Mouse (Mus musculus): ENCODE results near the gene Foxn3.
A peak's percentile ranks its signal among the peaks of the same experiment; 100 is the strongest.

The Foxn3 gene

GRCm38 (mm10) chr12:99298851-99299600, 264.4 kb downstream of the Foxn3 start:
- no peak for DNase-seq (ENCODE audit: low spot score in 2 of 2)

DNA sequence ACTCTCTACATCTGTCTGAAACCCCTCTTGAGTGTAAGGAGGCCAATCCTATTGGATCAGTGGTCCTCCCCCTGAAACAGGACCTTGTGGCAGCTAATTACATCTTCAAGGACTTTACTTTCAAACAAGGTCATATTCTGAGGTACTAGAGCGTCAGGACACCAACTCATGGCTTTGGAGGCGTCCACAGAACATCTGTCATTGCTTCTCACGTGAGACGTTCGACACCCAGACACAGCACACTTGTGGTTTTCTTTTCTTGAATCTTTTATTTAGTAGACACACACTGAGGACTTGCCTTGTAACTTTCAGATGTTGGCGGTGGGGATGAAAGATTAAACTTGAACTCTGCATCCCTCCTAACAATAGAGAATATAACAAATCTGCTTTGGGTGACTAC, 265.1 kb downstream of the Foxn3 start:
- DNase-seq (ENCODE audit: low spot score in 2 of 2): no peak

- DNase-seq (ENCODE audit: low spot score in 2 of 2): no peak
These were observed 265.6 kb downstream of the Foxn3 start for GRCm38 (mm10) chr12:99297792-99298191.

DNA sequence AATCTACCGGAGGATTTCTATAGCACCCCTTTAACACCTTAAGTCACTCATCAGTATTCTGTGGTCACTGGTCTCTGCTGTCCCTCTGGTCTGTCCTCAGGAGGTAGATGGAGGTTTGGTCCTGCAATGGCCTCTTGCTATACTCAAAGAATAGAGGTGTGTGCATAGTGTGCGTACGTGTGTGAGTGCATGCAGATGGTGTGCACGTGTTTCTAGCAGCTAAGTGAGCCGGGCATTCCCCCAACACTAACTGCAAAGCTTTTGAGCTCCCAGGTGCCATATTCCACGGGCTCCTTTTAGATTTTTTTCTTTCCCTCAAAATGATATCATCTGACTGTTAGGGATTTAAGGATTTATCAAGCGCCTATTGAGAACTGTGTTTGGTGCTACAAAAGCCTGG, 269.9 kb downstream of the Foxn3 start:
- peak in 1 of 2 experiments; percentile 40 for DNase-seq (ENCODE audit: low spot score in 2 of 2)

DNA sequence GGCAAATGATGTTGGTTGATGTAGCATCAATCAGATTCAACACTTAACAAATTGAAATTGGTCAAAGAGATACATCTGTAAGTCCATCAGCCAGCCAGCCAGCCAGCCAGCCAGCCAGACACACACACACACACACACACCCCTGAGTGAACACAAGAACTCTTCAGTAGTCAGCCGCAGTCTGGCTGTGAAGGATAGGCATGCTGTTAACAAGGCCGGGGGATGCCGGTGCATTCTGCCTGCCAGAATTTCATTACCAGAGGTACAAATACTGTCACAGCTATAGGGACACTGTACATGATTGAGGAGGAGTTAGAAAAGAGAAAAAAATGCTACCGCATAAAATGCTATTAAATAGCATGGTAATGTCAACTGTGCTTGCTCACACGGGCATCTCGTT, 271.2 kb downstream of the Foxn3 start:
- peak in 1 of 2 experiments; percentile 32 for DNase-seq (ENCODE audit: low spot score in 2 of 2)

DNA sequence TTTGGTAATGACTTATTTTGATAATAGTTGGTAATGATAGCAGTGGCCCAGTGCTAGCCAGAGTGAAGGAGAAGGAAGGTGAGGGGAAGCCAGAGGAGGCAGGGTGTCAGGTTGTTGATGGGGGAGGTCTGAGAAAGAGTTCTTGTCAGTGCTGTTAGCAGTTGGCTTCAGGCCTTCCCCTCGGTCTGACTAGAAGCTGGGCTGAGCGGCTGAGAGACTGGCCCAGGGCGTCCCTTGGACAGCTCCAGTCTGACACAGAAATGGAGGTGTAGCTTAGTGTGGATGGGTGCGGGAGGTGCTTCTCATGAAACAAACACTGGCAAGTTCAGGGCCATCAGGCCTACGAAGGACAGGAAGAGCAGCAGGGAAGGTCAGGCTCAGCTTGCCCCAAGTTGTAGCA, 276.3 kb downstream of the Foxn3 start:
- no peak for DNase-seq (ENCODE audit: low spot score in 2 of 2)

DNA sequence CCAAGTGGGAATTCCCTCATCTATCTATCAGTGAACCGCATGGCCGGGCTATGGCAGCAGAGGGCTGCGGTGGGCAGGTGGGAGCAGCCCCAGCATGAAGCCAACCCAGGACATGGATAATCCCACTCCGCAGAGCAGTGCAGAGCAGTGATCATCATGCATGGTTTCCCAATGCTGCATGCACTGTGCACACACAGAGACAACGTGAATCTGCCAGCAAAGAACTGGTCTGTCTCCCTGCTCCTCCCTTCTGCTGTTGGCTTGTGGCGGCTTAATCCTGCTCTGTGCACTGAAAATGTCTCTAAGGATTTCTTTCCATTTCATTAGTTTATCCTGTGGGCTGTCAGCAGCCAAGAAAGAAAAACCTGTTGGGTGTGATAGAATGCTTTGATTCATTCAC, 276.7 kb downstream of the Foxn3 start:
- DNase-seq (ENCODE audit: low spot score in 2 of 2): no peak

GRCm38 (mm10) chr12:99285656-99286055, 277.7 kb downstream of the Foxn3 start:
- DNase-seq (ENCODE audit: low spot score in 2 of 2): no peak

DNA sequence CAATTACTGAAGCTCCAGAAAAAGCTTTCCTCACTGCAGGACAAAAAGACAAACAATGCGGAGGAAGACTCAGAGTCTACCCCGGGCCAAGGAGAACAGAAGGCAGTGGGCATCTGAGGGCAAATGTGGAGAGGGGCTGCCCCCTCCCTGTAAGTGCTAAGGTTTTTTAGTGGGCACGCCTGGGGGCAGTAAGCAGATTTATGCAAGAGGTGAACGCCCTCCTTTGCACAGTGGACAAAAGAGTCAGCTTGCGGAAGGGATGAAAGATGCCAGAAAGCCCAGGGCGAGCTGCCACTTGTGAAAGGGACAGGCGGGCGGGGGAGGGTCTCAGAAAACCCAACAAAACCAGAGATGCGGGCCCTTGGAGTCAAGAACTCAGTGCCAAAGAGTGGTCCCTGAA, 278.2 kb downstream of the Foxn3 start:
- peak in 1 of 2 experiments; percentile 39 for DNase-seq (ENCODE audit: low spot score in 2 of 2)

- no peak for DNase-seq (ENCODE audit: low spot score in 2 of 2)
These were observed 278.8 kb downstream of the Foxn3 start for GRCm38 (mm10) chr12:99284419-99285069.

- no peak for DNase-seq (ENCODE audit: low spot score in 2 of 2)
These were observed 282.6 kb downstream of the Foxn3 start for GRCm38 (mm10) chr12:99280826-99281225.

GRCm38 (mm10) chr12:99280291-99280690, 283.1 kb downstream of the Foxn3 start:
- no peak for DNase-seq (ENCODE audit: low spot score in 2 of 2)

DNA sequence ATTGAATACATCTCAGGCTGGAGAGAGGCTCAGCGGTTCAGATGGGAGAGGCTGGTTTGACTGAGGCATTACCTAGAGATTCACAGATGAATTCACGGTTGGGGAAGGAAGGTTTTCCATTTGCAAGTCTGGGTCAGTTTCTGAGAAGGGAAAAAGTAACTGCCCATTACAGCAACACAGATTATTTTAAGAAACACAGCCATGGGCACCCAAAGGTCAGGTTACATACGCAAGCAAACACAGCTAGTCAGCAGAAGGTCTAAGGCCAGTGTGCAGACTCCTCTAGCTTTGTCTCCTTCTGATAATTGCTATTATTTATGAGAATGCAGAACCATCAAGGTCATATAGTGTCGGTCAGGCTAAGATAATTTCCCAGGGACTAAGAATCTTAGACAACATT, 284.0 kb downstream of the Foxn3 start:
- no peak for DNase-seq (ENCODE audit: low spot score in 2 of 2)

- DNase-seq (ENCODE audit: low spot score in 2 of 2): no peak
These were observed 288.8 kb downstream of the Foxn3 start for GRCm38 (mm10) chr12:99274589-99274988.

DNA sequence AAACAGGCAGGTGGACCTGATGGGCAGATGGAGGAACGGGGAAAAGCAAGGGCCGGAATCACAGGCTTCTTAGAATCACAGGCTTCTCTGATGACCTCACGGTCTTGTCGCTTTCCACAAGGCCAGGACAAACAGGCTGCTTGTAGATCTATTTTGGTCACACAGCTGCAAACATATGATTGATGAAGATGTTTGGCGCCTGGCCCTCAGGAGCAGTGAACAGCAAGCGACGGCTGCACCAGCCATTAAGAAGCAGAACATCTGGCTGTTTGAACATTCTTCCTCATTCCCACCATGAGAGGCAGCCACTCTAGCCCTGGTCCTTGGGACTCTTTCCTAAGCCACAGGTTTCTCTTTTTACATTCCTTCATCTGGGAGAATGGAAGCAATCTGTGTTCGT, 294.0 kb downstream of the Foxn3 start:
- DNase-seq (ENCODE audit: low spot score in 2 of 2): no peak

DNA sequence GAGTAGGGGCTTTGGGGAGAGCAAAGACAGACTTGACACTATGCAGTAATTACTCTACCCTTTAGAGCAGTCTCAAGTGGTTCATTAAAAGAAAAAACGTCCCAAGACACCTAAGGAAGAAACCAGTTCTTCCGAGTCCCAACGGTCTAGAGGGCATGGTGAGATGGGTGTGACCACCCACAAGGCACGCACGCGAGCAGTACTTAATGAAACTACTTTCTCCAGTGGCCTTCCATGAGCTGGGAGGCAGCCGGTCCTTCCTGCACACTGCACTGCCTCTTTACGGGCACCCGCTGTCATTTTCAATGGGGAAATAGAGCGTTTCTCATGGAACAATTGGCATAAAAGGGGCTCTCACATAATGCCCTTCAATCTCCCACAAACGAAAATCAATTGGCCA, 294.4 kb downstream of the Foxn3 start:
- no peak for DNase-seq (ENCODE audit: low spot score in 2 of 2)

DNA sequence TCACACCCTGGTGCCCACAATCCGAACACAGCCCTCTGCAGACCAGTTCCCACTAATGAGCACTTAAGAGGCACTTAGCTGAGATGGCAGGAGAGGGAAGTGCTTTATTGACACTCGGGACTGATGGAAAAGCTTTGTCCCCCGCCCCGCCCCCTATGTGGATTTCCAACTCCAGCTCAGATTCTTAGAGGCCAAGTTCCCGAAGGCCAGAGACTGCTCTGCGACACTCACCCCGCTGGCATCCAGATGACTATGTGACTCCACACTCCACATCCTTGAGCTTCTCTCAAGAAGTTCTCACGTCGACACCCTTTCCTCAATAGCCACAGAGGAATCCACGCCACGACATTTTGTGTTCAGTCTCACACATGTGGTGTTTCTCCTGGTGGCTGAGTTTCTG, 295.6 kb downstream of the Foxn3 start:
- DNase-seq (ENCODE audit: low spot score in 2 of 2): no peak

GRCm38 (mm10) chr12:99266434-99266833, 296.9 kb downstream of the Foxn3 start:
- no peak for DNase-seq (ENCODE audit: low spot score in 2 of 2)

DNA sequence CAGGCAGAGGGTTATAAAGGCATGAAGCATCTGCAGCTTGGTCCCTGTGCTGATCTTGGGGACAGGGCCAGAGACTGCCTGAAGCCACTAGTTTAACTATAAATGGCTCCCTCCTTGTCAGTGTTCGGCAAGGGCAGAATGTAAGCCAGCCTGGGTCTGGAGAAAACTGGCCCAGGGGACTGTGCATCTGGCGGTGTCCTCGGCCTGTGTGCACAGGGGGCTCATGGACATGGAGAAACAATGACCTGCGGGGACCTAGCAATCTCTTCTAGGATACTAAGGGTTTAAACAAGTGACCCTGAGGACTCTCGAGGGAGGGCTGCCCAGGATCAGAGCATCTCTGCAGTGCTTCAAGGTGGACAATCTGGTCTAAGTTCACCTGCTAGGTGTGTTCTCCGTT, 297.6 kb downstream of the Foxn3 start:
- DNase-seq (ENCODE audit: low spot score in 2 of 2): no peak

DNA sequence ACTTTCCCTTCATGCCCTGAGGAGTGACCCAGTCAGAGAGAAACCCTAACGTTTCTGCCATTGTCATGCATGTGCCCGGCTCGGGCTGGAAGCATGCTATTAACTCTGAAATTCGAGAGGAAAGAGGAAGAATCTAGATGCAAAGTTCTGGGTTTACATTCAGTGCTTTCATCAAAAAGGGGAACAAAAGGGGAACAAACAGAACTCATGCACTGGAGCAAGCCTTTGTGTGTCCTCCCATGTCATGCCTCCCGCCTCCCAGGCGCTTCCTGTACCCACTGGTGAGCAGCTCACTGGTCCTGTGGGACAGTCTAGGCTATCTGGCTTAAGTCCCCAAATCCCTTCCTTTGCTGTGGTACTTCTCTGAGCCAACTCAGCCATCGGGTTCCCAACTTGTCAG, 299.0 kb downstream of the Foxn3 start:
- no peak for DNase-seq (ENCODE audit: low spot score in 2 of 2)

DNA sequence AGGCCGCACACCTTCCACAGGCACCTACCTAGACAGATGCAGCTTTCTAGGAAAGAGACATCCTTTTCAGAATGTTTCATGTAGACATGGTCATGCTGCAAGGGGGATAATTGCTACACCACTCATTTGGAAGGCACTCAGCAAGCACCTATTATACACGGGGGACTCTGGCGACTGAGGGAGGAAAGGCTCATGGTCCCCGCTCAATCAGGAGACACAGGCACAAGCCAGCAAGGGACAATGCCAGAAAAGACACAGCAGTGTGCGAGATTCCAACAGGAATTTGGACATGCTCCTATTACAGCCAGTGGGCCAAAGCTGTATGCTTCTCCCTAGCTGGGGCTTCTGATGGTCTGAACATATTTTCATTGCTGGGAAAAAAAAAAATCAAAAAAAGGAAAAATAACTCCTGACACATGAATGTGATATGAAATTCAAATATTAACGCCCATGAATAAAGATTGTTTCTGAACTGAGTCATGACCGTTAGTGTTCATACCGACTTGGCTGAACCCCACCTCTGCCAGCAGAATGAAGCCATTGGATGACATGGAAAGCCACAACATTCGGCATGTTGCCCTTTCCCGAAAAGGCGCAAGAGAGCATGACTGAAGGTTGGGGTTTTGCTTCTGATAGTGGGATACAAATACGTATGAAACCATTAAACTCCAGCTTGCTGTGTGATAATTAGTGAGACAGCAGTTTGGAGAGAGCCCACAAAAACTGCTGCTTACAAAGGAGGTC, 299.6 kb downstream of the Foxn3 start:
- no peak for DNase-seq (ENCODE audit: low spot score in 2 of 2)

GRCm38 (mm10) chr12:99262840-99263239, 300.5 kb downstream of the Foxn3 start:
- DNase-seq (ENCODE audit: low spot score in 2 of 2): no peak

DNA sequence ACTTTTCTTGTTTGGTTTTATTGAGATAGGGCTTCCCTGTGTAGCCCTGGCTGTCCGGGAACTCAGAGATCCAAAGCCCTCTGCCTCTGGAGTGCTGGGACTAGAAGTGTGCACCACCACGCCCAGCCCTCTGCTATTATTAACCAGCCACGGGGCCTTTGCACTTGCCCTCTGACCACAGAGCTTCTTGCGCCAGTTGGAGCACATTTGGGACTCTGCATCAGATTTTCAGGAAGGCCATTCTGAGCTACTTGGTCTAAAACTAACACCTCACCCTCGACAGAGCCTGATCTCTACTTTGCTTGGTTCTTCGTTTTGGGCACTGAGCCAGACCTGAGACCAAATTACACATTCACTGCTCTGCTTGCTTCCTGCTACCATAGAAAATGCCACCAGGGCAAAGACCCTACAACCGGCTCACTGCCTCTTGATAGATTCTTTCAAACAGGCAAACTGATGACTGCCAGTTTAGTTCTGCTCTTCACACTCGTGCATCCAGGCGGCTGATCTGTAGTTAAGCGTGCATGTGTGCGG, 301.2 kb downstream of the Foxn3 start:
- DNase-seq (ENCODE audit: low spot score in 2 of 2): no peak

All from right cerebral cortex, postnatal 10 days (tissue).